Mouse (Mus musculus) brown adipose tissue, adult 24 weeks (tissue): ENCODE measurements around the gene Blzf1. TPM values are rescaled to one million over a fixed set of nuclear protein-coding genes. Genes with fewer than 3 reads are reported as not detected.

ENCODE experiments used
- H3K27ac ChIP-seq: fragments of 200-500 bp; replicated peaks from 2 replicates; pipeline ENCODE4 v1.5.1; 2012; ENCODE audit warnings: low read depth, mild to moderate bottlenecking, low read length
- H3K4me1 ChIP-seq: fragments of 200-500 bp; 2 replicates; pipeline ENCODE4 v1.6.1; 2012; ENCODE audit warnings: low read length, mixed read lengths; ENCODE audit not compliant: control insufficient read depth, insufficient read depth, insufficient read length
- H3K4me3 ChIP-seq: fragments of 200-500 bp; 2 replicates; pipeline ENCODE4 v1.5.1; 2012; ENCODE audit warnings: low read depth, mild to moderate bottlenecking, low read length, moderate library complexity; ENCODE audit not compliant: insufficient read depth
- polyA plus RNA-seq: library from polyadenylated mRNA; stranded (reverse); fragments of >200 nt; gene quantifications from 2 replicates; pipeline ENCODE4 v1.2.4, GENCODE M21; 2012; ENCODE audit not compliant: missing spikeins, insufficient read depth, insufficient read length

Blzf1 gene
- polyA plus RNA-seq, 1 experiment: 16.9 TPM

DNA sequence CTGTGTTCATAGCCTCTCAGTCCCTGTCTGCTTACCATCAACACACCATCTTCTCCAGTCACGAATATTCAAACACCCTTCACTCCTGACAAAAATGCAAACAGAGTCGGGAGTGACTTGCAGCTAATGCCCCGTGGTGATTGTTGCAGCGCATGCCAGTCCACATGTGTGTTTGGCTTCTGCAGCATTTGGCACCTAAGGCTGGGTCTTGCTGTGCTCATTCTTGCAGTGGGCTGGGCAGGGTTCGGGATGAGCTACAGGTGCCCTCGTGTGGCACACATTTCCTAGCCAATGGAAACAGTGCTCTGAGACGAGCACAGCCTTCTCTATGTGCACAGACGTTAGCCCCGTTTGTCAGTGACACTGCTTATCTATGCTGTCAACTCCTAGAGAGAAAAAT is 10.0 kb upstream of the Blzf1 start:
- H3K4me3 ChIP-seq: no peak overlapping the region
- no peak overlapping the region for H3K27ac ChIP-seq
- H3K4me1 ChIP-seq: no peaks in the 10 kb centered on the region

DNA sequence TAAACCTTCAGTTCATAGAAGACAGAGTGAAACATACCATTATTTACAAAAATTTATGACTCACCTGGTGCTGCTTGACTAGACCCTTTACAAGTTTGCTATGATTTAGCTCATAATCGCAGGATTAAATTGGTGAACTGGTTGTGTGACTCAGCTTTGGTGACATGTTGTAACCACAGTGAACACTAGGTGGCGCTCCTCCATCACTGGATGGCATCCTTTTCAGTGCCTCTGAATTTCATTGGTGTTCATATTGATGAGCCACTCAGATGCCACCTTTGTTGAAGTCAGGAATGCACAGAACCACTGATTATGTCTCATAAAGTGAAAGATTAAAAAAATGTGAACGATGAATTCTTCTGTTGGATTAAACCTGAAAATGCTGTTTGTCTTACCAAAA is 9.4 kb upstream of the Blzf1 start:
- Histone ChIP-seq H3K4me1 (no peaks in the 10 kb centered on the region), H3K4me3 (no peak overlapping the region), H3K27ac (no peak overlapping the region)

DNA sequence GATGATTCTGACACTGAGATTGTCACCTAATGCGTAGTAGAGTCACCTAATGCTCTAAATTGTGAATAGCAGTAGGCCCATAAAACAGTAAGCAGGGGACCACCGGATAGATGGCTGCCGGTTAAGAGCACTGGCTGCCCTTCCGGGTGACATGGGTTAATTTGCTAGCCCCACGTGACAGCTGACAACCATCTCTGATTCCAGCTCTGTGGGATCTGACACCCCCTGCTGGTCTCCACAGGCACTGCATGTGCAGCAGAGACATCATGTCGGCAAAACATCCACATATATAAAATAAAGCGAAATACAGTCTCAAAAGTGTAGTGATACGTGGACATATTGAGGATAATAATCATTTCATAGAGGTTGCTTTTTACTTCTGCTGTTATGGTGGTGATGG is 8.0 kb upstream of the Blzf1 start:
- Histone ChIP-seq H3K4me1 (no peaks in the 10 kb centered on the region), H3K27ac (no peak overlapping the region), H3K4me3 (no peak overlapping the region)

DNA sequence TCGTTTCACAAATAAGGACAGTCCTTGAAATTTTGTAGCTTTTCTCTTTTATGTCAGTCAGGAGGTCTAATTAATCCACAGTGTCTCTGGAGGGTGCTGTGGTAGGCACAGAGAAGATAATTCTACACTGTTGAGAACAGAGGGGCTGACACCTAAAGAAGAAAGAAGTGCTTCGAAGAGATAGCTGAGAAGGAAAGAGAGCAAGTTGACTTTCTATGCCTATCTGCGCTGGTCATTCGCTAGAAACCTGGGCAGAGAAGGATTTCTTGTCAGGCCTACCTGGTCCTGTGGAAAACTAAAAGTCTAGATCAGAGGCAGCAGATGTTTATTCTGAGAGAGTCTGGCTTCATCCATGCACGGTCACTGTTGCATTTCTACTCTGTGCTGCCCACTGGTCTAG is 6.8 kb upstream of the Blzf1 start:
- H3K4me1 ChIP-seq: no peaks in the 10 kb centered on the region
- no peak overlapping the region for H3K4me3 ChIP-seq
- no peak overlapping the region for H3K27ac ChIP-seq

DNA sequence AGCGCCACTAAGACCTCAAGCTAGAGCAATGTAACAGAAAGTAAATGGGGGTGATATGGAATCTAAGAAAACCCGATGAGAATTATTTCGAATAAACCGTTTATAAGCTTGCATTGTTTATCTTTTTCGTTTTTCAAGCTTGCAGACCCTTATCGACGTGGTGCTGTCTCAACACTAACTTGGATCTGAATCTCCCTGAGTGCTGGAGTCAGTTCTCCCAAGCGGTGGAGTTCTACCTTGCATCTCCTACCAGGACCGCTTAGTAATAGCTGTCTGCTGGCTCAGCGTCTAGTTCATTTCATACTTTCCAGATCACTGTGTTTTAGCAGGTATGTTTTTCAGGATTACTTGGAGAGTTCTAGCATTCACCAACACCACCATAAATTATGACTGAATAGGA is 633 bp upstream of the Blzf1 start:
- Histone ChIP-seq H3K4me3 (peak overlapping the region; percentile 87), H3K27ac (no peak overlapping the region), H3K4me1 (0 out of 2 replicates have a peak, but pooled peaks cover 2% of the 10 kb centered on the region)

DNA sequence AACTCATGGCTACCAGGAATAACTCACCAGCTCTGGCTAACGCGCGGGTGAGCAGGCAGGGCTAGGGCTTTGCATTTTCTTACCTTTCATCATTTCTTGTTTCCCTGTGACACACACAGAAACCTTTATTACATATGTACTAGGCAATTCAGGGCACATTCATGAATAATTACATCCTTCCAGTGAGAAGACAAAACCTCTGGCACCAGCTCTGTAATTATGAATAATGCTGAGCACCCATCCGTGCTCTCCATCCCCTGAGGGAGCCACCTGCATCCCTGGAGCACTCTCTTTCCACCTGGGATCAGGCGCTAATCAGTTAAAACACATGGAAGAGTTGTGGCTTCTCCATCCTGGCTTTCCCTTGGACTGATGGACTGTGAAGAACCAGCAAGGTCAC is 3.5 kb downstream of the Blzf1 start, which contains the start of gene Nme7:
Gene Nme7, plus strand, starts transcription at position 301 of the 400 bp plus-strand sequence.
- Histone ChIP-seq H3K4me3 (no peak within 1 kb of the TSS), H3K27ac (no peak within 1 kb of the TSS), H3K4me1 (0 out of 2 replicates have a peak, but pooled peaks cover 2% of the 10 kb centered on the region)

DNA sequence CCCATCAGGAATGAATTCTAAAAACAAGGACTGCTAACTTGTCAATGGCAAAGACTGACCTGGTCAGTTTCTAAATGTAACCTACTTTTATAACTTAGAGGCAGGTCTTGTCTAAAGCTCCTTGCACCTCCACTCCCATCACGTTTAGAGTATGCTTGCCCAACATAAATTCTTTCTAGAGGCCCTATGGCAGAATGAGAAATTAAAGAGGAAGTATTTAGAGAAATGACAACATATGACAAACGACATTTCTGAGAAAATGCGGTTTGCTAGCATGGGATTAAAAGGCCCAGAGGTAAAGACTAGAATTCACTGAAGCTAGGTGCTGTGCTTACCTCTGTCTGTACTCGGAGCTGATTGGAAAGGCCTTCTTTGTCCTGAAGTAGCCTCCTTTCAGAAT is 5.3 kb downstream of the Blzf1 start:
- no peak overlapping the region for H3K27ac ChIP-seq
- H3K4me1 ChIP-seq: no peaks in the 10 kb centered on the region

DNA sequence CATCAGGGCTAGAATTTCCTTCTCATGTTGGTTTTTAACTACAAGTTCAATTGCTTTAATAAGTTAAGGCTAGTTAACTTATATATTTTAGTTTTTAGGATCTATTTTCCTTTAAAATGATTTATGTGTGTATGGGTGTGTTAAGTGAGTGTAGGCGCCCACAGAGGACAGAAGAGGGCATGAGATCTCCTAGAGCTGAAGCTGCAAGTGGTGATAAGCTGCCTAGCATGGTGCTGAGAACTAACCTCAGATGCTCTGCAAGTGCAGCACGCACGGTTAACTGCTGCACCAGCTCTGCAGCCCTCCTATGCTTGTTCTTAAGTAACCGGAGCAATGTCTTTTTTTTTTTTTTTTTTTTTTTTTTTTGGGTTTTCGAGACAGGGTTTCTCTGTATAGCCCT is 10.8 kb downstream of the Blzf1 start:
- H3K4me3 ChIP-seq: no peak overlapping the region
- no peaks in the 10 kb centered on the region for H3K4me1 ChIP-seq
- H3K27ac ChIP-seq: no peak overlapping the region

More for the DNA sequence above, 5.3 kb downstream of the Blzf1 start:
- no peak overlapping the region for H3K4me3 ChIP-seq

DNA sequence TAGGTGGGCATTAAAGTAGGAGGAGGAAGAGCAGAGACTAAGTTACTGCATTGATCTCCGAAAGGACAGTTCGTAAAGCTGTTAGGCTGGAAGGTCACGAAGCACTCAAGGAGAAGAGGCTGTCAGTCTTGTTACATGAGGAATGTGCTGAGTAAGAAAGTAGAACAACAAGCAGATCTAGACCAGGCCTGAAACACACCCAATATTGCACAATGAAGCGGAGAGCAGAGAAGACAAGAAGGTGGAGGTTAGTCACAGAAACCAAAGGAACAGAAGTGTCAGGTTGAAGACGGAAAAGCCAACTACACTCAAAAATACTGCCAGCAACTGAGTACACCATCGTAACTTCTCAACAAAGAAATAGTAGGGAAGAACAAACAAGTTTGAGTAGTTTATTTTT is 13.2 kb downstream of the Blzf1 start:
- Histone ChIP-seq H3K4me3 (no peak overlapping the region), H3K4me1 (no peaks in the 10 kb centered on the region), H3K27ac (no peak overlapping the region)

DNA sequence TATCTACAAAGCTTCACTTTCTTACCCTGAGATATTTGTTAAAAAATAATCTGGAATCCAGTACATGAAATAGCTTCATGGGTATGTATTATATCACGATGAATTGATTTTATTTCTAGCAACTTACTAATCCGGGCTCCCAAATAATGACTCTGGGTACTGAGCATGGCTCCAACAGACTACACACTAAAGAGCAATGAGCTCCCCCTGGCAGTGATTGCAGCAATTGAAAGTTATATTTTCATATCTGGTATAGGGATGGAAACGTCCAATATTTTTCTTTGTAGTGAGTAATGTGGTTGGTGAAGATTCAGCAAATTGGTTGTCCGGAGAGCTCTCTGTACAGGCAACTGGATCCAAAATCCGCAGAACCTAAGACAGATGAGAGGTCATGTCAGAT is 15.2 kb downstream of the Blzf1 start:
- Histone ChIP-seq H3K27ac (no peak overlapping the region), H3K4me1 (no peaks in the 10 kb centered on the region), H3K4me3 (no peak overlapping the region)

DNA sequence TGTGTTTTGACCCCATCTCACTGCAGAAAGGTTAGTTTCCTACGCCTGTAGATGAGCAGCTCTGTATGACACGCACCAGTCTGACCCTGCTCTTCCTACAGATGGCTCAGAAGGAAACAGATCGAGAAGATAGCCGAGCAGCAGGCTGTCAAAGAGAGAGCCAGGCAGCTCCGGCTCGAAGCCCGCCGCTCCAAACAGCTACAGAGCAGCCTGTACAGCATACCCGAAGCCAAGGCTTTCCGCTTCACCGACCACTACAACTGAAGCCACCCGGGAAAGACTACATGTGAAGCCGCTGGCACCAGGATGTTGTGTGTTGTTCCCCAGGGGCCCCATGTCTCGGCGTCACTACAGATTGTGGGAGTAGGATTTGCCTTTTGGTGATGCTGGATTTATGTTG is 19.9 kb downstream of the Blzf1 start:
- Histone ChIP-seq H3K4me3 (no peak overlapping the region), H3K27ac (no peak overlapping the region), H3K4me1 (no peaks in the 10 kb centered on the region)

DNA sequence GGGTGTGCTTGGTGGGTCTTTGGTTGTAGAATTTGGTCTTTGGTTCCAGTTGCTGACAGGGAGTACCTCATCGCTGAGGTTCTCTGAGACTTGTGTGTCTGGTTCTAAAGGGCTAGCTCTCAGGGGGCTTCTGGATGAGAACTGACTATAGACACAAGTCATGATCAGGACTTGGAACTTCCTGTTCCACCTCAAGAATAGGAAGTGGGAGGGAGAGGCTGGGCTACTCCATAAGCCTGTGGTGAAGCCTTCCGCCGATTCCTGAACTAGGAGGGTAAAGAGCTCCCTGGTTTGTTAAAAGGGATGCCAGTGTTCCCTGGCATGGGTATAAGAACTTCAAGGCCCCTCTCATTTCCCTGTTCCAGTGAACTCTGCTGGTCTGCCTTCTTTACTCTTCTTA is 23.3 kb downstream of the Blzf1 start:
- no peaks in the 10 kb centered on the region for H3K4me1 ChIP-seq
- H3K4me3 ChIP-seq: no peak overlapping the region
- no peak overlapping the region for H3K27ac ChIP-seq

DNA sequence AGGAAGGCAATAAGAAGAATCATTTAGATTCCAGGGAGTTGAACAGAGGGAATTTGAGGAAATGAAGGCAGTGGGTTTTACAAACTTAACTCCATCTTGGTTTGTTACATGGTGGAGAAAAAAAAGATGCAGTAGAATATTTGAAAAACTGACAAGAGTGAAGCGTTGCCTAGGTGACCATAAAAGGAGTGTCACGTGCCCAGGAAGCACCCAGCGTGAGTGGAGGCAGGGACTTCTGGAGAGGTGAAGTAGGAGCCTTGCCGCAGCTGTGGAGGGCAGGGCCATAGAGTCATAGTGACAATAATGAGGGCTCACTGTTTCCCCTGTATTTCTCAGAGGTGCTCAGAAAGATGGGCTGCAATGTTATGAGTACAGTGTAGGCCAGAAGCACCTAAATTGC is 28.0 kb downstream of the Blzf1 start:
- Histone ChIP-seq H3K4me1 (no peaks in the 10 kb centered on the region), H3K4me3 (no peak overlapping the region), H3K27ac (no peak overlapping the region)

DNA sequence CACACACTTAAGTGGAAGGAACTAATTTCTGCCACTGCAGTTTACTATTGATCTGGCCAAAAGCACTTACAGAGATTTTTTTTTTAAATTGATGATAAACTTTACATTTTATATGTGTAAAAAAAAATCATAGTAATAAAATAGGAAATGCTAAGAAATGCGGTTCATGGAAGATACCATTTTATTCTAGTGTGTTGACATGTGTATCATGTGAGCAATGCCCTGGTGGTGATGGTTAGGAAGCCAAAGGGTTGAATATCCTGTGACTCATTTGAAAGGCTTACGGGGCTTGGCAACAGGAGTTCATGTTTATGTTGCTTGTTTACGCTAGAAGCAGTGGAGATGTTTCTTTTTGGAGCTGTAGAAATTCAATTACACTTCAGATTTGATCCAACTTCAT is 30.7 kb downstream of the Blzf1 start:
- H3K4me3 ChIP-seq: no peak overlapping the region
- H3K27ac ChIP-seq: no peak overlapping the region
- no peaks in the 10 kb centered on the region for H3K4me1 ChIP-seq

DNA sequence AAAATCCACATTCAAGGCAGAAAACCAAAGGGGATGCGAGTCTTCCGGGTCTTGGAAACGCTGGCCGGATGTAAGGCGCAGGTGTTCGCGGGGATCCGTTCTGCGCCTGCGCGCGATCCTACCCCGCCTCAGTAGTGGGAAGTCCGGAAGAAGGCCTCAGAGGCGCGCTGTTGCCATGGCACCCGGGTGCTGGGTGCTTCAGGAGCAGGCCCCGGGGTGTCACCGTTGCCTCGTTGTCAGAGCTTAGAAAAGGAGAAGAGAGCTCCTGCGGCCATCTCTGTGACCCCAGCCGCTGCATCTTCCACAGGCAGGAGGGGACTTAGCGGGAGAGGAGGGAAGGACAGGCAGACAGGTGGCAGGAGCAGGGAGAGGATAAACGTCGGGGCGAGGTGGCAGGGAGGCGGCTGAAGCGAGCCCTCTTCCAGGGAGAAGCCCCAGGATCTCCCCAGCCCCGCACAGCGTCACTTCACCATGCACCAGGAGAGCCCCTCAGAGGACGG is 31.8 kb downstream of the Blzf1 start, which contains the start of gene Ccdc181:
Gene Ccdc181, plus strand, starts transcription at position 131 of the 500 bp plus-strand sequence.
- Histone ChIP-seq H3K27ac (no peak within 1 kb of the TSS), H3K4me3 (peak within 1 kb of the TSS; percentile 80), H3K4me1 (no peaks in the 10 kb centered on the region)

DNA sequence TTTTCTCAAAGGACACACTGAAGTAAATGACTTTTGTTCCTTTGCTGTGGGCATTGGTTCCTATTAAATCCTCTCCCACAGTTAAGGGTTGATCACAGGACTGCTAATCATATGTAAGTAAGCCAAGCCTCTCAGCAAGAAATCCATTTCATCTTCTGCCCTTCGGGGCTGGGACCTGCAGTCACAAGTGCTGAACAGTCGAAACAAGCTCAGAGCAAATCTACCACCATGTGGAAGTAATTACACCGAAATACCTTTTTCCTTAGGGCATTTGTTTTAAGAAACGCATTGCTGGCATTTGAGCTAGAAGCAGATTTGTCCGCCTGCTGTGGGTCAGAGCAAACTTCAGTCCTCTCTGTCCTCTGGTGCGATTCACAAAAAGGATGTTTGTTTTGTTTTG is 33.6 kb downstream of the Blzf1 start:
- no peak overlapping the region for H3K4me3 ChIP-seq
- H3K4me1 ChIP-seq: no peaks in the 10 kb centered on the region
- H3K27ac ChIP-seq: no peak overlapping the region

DNA sequence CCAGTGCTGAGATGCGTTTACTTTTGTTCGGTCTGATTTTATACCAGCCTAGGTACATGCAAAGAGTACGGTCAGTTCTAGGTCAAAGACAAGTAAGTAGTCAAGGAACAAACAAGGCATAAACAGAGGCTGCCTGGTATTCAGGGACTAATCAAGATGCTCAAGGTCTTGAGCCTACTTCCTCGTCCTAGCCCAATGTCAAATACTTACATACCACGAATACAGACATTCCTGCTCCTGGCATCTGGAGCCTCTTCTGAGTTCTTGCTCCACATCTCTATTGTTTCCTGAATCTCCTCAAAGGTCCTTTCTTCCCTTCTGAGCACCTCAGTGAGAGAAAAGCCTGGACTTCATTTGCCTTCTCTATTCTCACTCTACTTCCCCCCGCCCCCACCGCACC is 36.3 kb downstream of the Blzf1 start:
- Histone ChIP-seq H3K27ac (no peak overlapping the region), H3K4me1 (no peaks in the 10 kb centered on the region)

More for the DNA sequence above, 36.3 kb downstream of the Blzf1 start:
- H3K4me3 ChIP-seq: no peak overlapping the region
